Mouse (Mus musculus) lung, embryonic 15.5 days (tissue): ENCODE data around the gene Sf3b1. TPM values are rescaled to one million over a fixed set of nuclear protein-coding genes. Genes with fewer than 3 reads are reported as not detected.

Experiments
- ATAC-seq: fragments of 200-750 bp; cut with Nextera tagmentation; 2 replicates; pipeline ENCODE4 v1.8.0; 2017; ENCODE audit warnings: moderate number of reproducible peaks, borderline replicate concordance; ENCODE audit not compliant: low FRiP score, low TSS enrichment; ENCODE audit errors: extremely low read depth
- H3K27ac ChIP-seq: fragments of 300-500 bp; sonication (generic); 2 replicates; pipeline ENCODE4 v1.5.1; 2015; ENCODE audit warnings: moderate library complexity, mild to moderate bottlenecking, inconsistent platforms
- H3K27me3 ChIP-seq: fragments of 300-500 bp; sonication (generic); 2 replicates; pipeline ENCODE4 v1.6.1; 2015; ENCODE audit warnings: inconsistent platforms
- H3K36me3 ChIP-seq: fragments of 300-500 bp; sonication (generic); 2 replicates; pipeline ENCODE4 v1.6.1; 2015; ENCODE audit warnings: inconsistent platforms
- H3K4me1 ChIP-seq: fragments of 300-500 bp; sonication (generic); 2 replicates; pipeline ENCODE4 v1.6.1; 2015; ENCODE audit warnings: inconsistent platforms
- H3K4me2 ChIP-seq: fragments of 300-500 bp; sonication (generic); 2 replicates; pipeline ENCODE4 v1.6.1; 2015; ENCODE audit warnings: inconsistent platforms, mild to moderate bottlenecking, moderate library complexity
- H3K4me3 ChIP-seq: fragments of 300-500 bp; sonication (generic); 2 replicates; pipeline ENCODE4 v1.5.1; 2015; ENCODE audit warnings: mild to moderate bottlenecking, inconsistent platforms
- H3K9ac ChIP-seq: fragments of 300-500 bp; sonication (generic); 2 replicates; pipeline ENCODE4 v1.6.1; 2015; ENCODE audit warnings: inconsistent platforms
- H3K9me3 ChIP-seq: fragments of 300-500 bp; sonication (generic); 2 replicates; pipeline ENCODE4 v1.6.1; 2016; ENCODE audit warnings: inconsistent platforms
- WGBS: fragments of 180-500 bp; shearing (Covaris S2); methylation state at CpG from one replicate; pipeline ENCODE4 v1.1.7; 2015; 5-methylcytosine and 5-hydroxymethylcytosine counted together
- polyA plus RNA-seq: library from polyadenylated mRNA; unstranded; fragments of >200 nt; fragmentation: Nextera tagmentation; extraction: Ambion mirVana; gene quantifications from 2 replicates; pipeline ENCODE4 v1.2.1, GENCODE M21; 2015

Gene Sf3b1
- polyA plus RNA-seq, 1 experiment from 2014 or later = 316 TPM

DNA sequence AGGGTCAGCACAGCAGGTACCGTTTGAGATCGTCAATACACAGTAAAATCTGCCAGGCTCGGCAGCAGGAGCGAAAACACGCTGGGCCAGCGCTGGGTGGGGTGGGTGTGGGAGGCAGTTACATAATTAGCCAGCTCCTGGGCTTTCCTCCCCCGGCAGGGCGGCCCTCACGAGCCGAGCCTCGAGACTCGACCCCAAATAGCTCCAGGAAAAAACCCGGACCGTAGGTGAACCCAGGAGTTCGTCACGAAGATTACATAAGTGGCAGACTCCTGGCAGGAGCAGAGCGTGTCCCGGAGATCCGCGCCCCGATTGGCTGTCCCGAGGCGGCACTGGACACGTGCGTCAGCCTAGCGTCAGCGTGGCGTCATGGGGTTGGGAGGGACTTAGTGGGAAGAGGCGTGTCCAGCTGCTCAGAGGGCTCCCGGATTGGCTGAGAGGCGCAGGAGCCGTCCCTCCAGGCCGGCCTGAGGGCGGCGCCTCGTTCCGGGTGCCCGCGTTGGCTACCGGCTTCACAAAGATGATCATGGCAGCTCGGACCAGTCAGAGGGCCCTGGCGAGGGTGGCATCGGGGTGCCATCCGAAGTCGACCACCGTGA lies 25.2 kb upstream of the Sf3b1 start, which contains the start of gene Coq10b:
Gene Coq10b, plus strand, starts transcription at position 416 of the 599 bp plus-strand sequence.
- peak; percentile 100 for ATAC-seq

DNA sequence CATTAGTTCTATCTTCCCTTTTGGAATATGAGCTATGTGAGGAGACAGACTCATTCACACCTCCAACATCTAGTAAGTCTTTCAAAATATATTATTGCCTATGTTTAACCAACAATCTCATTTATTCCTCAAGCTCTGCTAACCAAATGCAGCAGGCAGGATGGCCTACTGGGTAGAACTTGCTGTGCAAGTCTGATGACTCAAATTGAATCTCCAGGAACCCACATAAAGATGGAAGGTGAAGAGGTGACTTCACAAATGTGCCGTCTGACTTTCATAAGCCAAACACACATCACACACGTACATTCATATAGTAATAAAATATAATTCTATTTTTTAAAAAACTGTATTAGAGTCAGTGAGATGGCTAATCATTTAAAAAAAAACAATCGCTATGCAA lies 24.4 kb upstream of the Sf3b1 start:
- Histone ChIP-seq H3K27ac (no peak overlapping the region), H3K9ac (no peak overlapping the region), H3K27me3 (no peaks in the 10 kb centered on the region), H3K36me3 (no peaks in the 10 kb centered on the region), H3K4me1 (peaks cover 10% of the 10 kb centered on the region), H3K4me3 (peak overlapping the region; percentile 93), H3K4me2 (peak overlapping the region; percentile 87), H3K9me3 (no peaks in the 10 kb centered on the region)
- 65% methylated on average over 3 of the region's 3 CpGs for WGBS
- no peak for ATAC-seq

More for the DNA sequence above, 25.2 kb upstream of the Sf3b1 start, which contains the start of gene Coq10b:
- no peaks in the 10 kb centered on the region for H3K27me3 ChIP-seq
- H3K36me3 ChIP-seq = 0 out of 2 replicates have a peak, but pooled peaks cover 4% of the 10 kb centered on the region
- peak within 1 kb of the TSS; percentile 87 for H3K4me2 ChIP-seq
- WGBS = under 1% methylated on average over 45 of the region's 46 CpGs
- no peaks in the 10 kb centered on the region for H3K9me3 ChIP-seq
- H3K4me1 ChIP-seq = peaks cover 10% of the 10 kb centered on the region
- peak within 1 kb of the TSS; percentile 66 for H3K9ac ChIP-seq
- peak within 1 kb of the TSS; percentile 86 for H3K27ac ChIP-seq
- peak within 1 kb of the TSS; percentile 93 for H3K4me3 ChIP-seq

DNA sequence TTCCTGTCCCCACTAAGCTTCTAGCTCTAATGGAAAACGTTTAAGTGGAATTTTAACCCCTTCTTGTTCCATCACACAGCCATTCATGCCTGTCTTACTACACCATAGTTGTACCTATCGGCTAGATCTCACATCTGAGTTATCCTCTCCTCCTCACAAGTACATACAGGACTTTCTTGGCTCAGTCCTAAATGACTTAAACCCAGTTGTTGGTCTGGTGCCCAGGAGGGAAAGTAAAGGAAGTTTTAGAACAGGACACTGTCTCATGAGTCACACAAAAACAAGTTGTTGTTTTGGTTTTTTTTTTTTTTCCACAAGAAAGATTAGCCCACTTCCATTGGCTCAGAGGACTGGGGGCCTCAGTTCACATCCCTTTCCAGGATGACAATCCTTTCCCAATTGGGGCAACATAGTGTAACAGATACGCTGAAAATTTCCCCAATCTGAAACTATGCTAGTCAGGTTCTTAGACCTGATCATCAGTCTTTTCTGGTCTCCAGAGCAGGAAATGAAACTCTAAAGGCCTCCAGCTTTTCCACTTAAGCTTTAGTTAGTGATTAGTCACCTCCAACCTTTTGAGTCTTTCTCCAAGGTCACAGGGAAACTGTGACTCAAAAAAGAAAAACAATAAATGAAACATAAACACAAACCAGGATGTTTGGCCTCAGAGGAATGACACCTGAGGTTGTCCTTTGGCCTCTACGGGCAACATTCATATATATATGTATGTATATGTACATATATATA lies 21.7 kb upstream of the Sf3b1 start:
- 60% methylated on average over 4 of the region's 4 CpGs for WGBS
- H3K9me3 ChIP-seq = no peaks in the 10 kb centered on the region
- H3K36me3 ChIP-seq = no peaks in the 10 kb centered on the region
- no peak overlapping the region for H3K4me3 ChIP-seq
- H3K9ac ChIP-seq = no peak overlapping the region
- peaks cover 10% of the 10 kb centered on the region for H3K4me1 ChIP-seq
- no peaks in the 10 kb centered on the region for H3K27me3 ChIP-seq
- ATAC-seq = no peak
- H3K4me2 ChIP-seq = no peak overlapping the region
- H3K27ac ChIP-seq = no peak overlapping the region

DNA sequence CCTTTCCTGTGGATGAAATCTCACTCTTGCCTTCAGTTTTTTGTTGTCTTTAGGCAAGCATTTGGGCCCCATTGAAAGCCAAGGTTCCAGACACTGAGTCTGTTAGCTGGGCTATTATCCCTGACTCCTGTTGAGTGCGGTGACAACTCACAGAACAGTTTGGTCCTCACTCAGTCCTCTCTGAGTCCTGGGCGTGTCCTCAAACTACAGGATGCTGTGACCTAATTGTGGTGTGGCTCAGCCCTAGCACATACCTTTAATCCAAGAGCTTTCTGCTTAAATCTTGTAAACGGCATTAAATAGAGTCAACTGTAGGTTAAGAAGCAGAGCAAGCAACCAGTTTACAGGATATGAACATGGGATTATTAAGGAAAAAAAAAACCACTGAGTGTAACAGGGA lies 15.9 kb upstream of the Sf3b1 start:
- Histone ChIP-seq H3K27ac (no peak overlapping the region), H3K4me3 (no peak overlapping the region), H3K4me1 (no peaks in the 10 kb centered on the region), H3K36me3 (no peaks in the 10 kb centered on the region), H3K9me3 (no peaks in the 10 kb centered on the region), H3K9ac (no peak overlapping the region), H3K27me3 (no peaks in the 10 kb centered on the region), H3K4me2 (no peak overlapping the region)
- no peak for ATAC-seq
- WGBS = 68% methylated on average over 3 of the region's 3 CpGs

DNA sequence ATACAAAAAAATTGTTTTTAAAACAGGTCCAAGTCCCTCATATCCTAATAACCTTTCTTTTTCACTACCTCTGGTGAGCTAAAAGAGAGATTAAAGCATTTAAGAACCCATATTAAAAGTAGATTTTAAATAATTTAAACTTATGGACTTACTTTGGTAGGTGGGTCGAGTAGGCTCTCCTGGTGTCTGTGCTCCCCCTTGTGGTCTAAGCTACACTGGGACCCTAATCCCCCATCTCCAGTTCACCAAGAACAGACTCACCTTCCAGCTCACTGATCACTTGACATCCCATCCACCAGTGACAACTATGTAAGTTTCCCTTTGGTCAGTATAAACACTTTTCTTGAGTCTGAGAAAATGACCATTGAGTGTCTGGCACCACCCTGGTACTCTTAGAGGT lies 15.0 kb upstream of the Sf3b1 start:
- Histone ChIP-seq H3K4me1 (no peaks in the 10 kb centered on the region), H3K4me3 (no peak overlapping the region), H3K27me3 (peaks cover 2% of the 10 kb centered on the region; the same call in 1 of the 2 replicates), H3K36me3 (no peaks in the 10 kb centered on the region), H3K9ac (no peak overlapping the region), H3K27ac (no peak overlapping the region), H3K9me3 (no peaks in the 10 kb centered on the region), H3K4me2 (no peak overlapping the region)
- WGBS = 43% methylated on average over 1 of the region's 1 CpGs
- no peak for ATAC-seq

DNA sequence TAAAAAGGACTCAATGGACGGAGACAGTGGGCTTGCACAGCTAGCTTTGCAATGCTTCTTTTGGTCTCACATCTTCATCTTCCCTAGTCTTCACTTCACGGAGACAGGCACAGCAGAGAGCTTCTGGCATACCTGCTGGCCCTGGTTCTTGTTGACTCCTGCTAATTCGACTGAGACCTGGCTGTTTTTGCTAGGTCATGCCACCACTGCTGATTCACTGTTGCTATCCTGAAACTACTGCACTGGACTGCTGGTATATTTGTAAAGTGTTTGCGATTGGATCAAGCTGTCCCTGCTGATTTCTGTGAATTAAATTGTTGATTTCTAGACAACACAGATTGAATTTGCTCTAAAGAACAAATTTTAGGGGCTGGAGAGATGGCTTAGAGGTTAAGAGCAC lies 14.4 kb upstream of the Sf3b1 start:
- ATAC-seq = no peak
- 82% methylated on average over 4 of the region's 4 CpGs for WGBS

DNA sequence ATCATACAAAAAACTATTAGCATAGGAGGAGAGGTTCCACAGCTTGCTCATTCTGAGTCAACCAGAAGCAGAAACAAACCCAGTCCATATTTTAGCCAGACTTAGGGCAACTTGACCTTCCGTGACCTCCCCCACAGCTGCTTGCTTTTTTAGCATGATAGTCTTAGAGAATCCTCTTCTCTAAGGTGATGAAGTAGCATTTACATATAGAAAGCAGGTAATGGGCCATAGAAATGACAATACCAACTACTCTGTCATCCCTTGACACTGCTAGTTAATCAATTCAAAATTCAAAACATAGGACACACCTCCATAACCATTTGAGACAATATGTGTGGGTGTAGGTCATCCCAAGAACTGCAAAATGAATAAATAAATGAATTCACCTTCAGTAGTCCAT lies 12.7 kb upstream of the Sf3b1 start:
- 86% methylated on average over 1 of the region's 1 CpGs for WGBS
- no peak for ATAC-seq

More for the DNA sequence above, 14.4 kb upstream of the Sf3b1 start:
- Histone ChIP-seq H3K4me3 (no peak overlapping the region), H3K27me3 (peaks cover 4% of the 10 kb centered on the region; the same call in 1 of the 2 replicates), H3K4me2 (no peak overlapping the region), H3K27ac (no peak overlapping the region), H3K36me3 (no peaks in the 10 kb centered on the region), H3K9me3 (no peaks in the 10 kb centered on the region), H3K9ac (no peak overlapping the region), H3K4me1 (no peaks in the 10 kb centered on the region)

DNA sequence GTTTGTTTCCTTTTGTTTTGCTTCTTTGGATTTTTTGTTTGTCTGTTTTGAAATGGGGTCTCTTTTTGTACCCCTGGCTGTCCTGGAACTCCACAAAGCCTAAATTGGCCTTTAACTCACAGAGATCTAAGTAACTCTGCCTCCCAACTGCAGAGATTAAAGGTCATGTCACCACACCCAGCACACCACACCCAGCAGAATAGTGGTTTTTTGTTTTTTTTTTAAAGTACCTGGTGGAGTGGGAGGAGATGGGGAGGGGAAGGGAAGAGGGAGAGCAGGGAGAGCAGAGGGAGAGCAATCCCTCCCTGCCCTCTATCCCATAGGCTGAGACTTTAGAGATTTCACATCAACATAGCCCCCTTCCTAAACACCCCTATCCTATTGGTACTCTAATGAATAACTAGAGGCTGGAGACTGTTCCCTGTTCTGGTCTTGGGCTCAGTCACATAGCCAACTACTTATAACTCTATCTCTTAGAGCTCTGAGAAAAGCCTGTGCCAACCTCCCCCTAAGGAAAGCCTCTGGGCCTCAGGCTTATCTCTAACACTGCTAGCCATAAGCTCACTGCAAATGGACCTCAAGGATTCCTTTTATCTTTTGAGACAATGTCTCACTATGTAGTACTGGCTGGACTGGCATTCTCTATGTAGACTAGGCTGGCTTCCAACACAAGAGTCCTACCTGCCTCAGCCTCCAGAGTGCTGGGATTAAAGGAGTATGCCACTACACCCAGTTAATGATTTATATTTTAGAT lies 3.9 kb upstream of the Sf3b1 start:
- H3K4me3 ChIP-seq = no peak overlapping the region
- no peaks in the 10 kb centered on the region for H3K36me3 ChIP-seq
- no peak for ATAC-seq
- H3K9me3 ChIP-seq = no peaks in the 10 kb centered on the region
- no peak overlapping the region for H3K9ac ChIP-seq
- no peak overlapping the region for H3K27ac ChIP-seq
- no peaks in the 10 kb centered on the region for H3K27me3 ChIP-seq
- no peaks in the 10 kb centered on the region for H3K4me1 ChIP-seq
- H3K4me2 ChIP-seq = no peak overlapping the region

More for the DNA sequence above, 12.7 kb upstream of the Sf3b1 start:
- H3K9me3 ChIP-seq = no peaks in the 10 kb centered on the region
- no peak overlapping the region for H3K27ac ChIP-seq
- no peaks in the 10 kb centered on the region for H3K36me3 ChIP-seq
- H3K27me3 ChIP-seq = peaks cover 4% of the 10 kb centered on the region; the same call in 1 of the 2 replicates
- no peak overlapping the region for H3K9ac ChIP-seq
- no peaks in the 10 kb centered on the region for H3K4me1 ChIP-seq
- H3K4me3 ChIP-seq = no peak overlapping the region
- no peak overlapping the region for H3K4me2 ChIP-seq

DNA sequence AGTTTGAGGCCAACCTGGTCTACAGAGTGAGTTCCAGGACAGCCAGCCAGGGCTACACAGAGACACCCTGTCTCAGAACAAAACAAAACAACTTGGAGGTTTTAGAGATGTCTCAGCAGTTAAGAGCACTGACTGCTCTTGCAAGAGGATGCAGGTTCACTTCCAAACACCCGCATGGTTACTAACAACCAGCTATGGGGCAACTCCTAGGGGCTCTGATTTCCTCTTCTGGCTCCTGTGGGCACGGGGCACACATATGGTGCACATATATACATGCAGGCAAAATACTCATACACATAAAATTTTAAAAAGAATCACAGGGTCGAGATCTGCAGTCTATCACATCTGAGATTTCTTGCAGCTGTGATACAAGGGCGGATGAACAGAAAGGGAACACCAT lies 2.2 kb upstream of the Sf3b1 start:
- Histone ChIP-seq H3K4me1 (peaks cover 4% of the 10 kb centered on the region), H3K4me3 (no peak overlapping the region), H3K9me3 (no peaks in the 10 kb centered on the region), H3K9ac (no peak overlapping the region), H3K27me3 (no peaks in the 10 kb centered on the region), H3K36me3 (no peaks in the 10 kb centered on the region), H3K4me2 (no peak overlapping the region), H3K27ac (no peak overlapping the region)
- 61% methylated on average over 4 of the region's 4 CpGs for WGBS
- ATAC-seq = no peak

DNA sequence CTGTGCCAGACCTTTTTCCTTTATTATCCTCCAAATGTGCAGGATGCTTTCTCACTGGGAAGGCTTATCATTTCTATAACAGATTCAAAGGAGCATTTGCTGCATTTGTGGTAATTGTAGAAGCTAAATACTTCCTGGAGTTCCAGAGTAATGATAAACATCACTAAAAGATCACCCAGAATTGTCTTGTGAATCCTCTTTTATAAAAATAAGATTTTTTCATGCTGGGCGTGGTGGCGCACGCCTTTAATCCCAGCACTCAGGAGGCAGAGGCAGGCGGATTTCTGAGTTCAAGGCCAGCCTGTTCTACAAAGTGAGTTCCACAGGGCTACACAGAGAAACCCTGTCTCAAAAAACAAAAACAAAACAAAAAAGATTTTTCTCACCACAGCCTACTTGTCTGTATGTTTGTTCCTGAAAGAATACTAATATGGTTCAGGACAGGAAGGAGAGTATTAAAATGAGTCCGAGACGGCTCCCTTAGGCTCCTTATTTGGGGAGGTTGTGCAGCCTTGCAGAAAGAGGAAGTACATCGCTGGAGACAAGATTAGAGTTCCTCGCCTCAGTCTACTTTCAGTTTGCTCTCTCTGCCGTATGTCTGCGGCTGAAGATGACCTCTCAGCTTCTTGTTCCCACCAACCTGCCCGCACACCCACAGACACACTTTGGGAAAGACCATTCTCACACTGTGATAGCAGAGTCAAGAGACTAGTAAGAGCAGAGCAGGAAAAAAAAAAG lies 1.4 kb upstream of the Sf3b1 start:
- Histone ChIP-seq H3K36me3 (no peaks in the 10 kb centered on the region), H3K27ac (no peak overlapping the region), H3K9me3 (no peaks in the 10 kb centered on the region), H3K4me1 (peaks cover 7% of the 10 kb centered on the region), H3K27me3 (no peaks in the 10 kb centered on the region), H3K9ac (no peak overlapping the region), H3K4me3 (no peak overlapping the region), H3K4me2 (0 out of 2 replicates have a peak overlapping the region, but pooled peaks have one; percentile 11)
- no peak for ATAC-seq
- WGBS = 71% methylated on average over 11 of the region's 11 CpGs

DNA sequence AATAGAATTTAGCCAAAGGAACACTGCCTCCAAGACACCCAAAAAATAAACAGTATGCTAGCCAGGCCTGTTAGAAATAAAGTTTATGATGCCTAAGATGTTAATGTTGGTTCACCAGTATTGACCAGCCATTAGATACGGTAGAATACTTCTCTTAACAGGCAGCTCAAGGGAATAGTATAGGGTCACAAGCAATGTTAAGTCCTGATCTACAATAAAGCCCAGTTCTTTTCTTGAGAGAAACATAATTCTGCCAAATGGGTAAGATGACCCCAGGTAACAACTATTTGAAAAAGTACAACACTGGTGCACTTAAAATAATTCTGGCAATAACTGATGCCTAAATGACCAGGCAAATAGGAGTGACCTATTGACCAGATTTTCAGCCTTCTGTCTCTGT lies 685 bp upstream of the Sf3b1 start:
- H3K4me3 ChIP-seq = peak overlapping the region; percentile 81
- no peak for ATAC-seq
- no peaks in the 10 kb centered on the region for H3K27me3 ChIP-seq
- H3K9ac ChIP-seq = peak overlapping the region; percentile 52; the same call in 1 of the 2 replicates
- peak overlapping the region; percentile 70 for H3K4me2 ChIP-seq
- peaks cover 7% of the 10 kb centered on the region for H3K4me1 ChIP-seq
- no peaks in the 10 kb centered on the region for H3K36me3 ChIP-seq
- H3K27ac ChIP-seq = no peak overlapping the region
- WGBS = 94% methylated on average over 1 of the region's 1 CpGs
- no peaks in the 10 kb centered on the region for H3K9me3 ChIP-seq
